Comparison of ENCODE assay signal across 9 mouse cellular contexts in the genomic region with DNA sequence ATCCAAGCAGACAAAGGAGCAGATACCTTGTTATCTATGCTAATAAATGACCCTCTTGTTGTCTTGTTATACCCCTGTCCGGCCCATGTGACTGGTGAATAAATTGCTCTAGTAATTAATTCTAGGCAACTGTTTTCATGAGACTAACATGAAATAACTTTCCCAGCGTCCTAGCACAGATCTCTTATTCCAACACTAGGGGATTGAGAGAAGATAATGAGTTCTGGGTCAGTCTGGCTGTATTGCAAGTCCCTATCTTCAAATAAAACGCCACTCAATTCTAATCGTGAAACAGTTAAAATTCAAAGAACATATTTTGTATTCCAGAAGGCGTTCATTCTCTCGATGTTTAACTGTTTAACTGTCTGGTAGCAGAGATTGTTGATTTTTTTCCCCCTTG. TPM values are rescaled to one million over a fixed set of nuclear protein-coding genes. Genes with fewer than 3 reads are reported as not detected.
A peak's percentile ranks its signal among the peaks of the same experiment; 100 is the strongest.
DNase-seq lines count a peak whose midpoint lies in the region; ATAC-seq and TF ChIP-seq lines count a peak whose summit lies in the region.
"Had no signal": no experiment of that assay in that cellular context is flagged by ENCODE, and none has a peak within 500 bp of the region (broad histone marks: within the 10 kb centered on the region; RNA-seq: fewer than 3 reads in every experiment).

No protein-coding gene starts in this region.

- WGBS in heart, adult 2 months, result 37% methylated on average over 6 of the region's 6 CpGs
- WGBS in spleen, adult 2 months, result 44% methylated on average over 6 of the region's 6 CpGs
- 41% methylated on average over 6 of the region's 6 CpGs for WGBS in liver, embryonic 14.5 days (ENCODE audit: insufficient replicate concordance)

- no peaks in the 10 kb centered on the region for H3K36me3 ChIP-seq in heart, adult 2 months (ENCODE audit: control insufficient read depth, insufficient read depth, low read length)
- no peaks in the 10 kb centered on the region for H3K36me3 ChIP-seq in spleen, adult 2 months (ENCODE audit: control insufficient read depth, insufficient read depth, low read length)
- H3K36me3 ChIP-seq in liver, embryonic 14.5 days (replicated peaks; ENCODE audit: control insufficient read depth, insufficient read depth, low read depth), result no peaks in the 10 kb centered on the region

- no peaks in the 10 kb centered on the region for H3K27me3 ChIP-seq in heart, adult 2 months (ENCODE audit: control insufficient read depth, insufficient read depth, low read length)
- no peaks in the 10 kb centered on the region for H3K27me3 ChIP-seq in spleen, adult 2 months (ENCODE audit: control insufficient read depth, insufficient read depth, low read length)
- no peaks in the 10 kb centered on the region for H3K27me3 ChIP-seq in liver, embryonic 14.5 days (ENCODE audit: control insufficient read depth, insufficient read depth, low read length)
- H3K27me3 ChIP-seq: CH12.LX had no signal

- no peak for TF ChIP-seq EP300 in heart, adult 2 months (IDR thresholded peaks at IDR 0.05; ENCODE audit: insufficient read depth, low read depth, low read length)
- TF ChIP-seq EP300 in liver, embryonic 14.5 days (IDR thresholded peaks at IDR 0.05; ENCODE audit: low read depth), result no peak

- H3K4me1 ChIP-seq in heart, adult 2 months (ENCODE audit: control insufficient read depth, insufficient read depth, low read length), result no peaks in the 10 kb centered on the region
- H3K4me1 ChIP-seq in spleen, adult 2 months (ENCODE audit: control insufficient read depth, insufficient read depth, insufficient read length), result no peaks in the 10 kb centered on the region
- H3K4me1 ChIP-seq in liver, embryonic 14.5 days (replicated peaks; ENCODE audit: control insufficient read depth in 2 of 2, insufficient read depth in 2 of 2, low read length in 1 of 2), result peaks cover 0 to 3% of the 10 kb centered on the region in 2 experiments; a peak in 2 of 4 replicates

- no peak overlapping the region for H3K9ac ChIP-seq in heart, adult 2 months (ENCODE audit: low read depth, low read length)
- H3K9ac ChIP-seq in liver, embryonic 14.5 days (replicated peaks), result no peak overlapping the region

- DNase-seq in heart, adult 2 months, result no peak
- no peak for DNase-seq in heart, postnatal 4 days
- DNase-seq in spleen, adult 2 months (ENCODE audit: low read depth in 1 of 2, low spot score in 2 of 2), result no peak
- no peak for DNase-seq in spleen, postnatal 36 days (ENCODE audit: low spot score in 2 of 2)
- DNase-seq in liver, embryonic 14.5 days (ENCODE audit: low read depth in 3 of 3, low spot score in 3 of 3), result no peak
- DNase-seq in adrenal gland, adult 8-10 months, result no peak
- DNase-seq in c-Kit-positive CD71-positive TER-119-positive erythroid progenitor cells, embryonic 14.5 days (ENCODE audit: low spot score), result no peak
- no peak for DNase-seq in ovary, postnatal 14 days (ENCODE audit: low spot score)

- H3K27ac ChIP-seq in heart, adult 2 months, result peak overlapping the region; percentile 98
- no peak overlapping the region for H3K27ac ChIP-seq in spleen, adult 2 months (ENCODE audit: insufficient read depth, low read length)
- no peak overlapping the region for H3K27ac ChIP-seq in liver, embryonic 14.5 days

- no peak for ATAC-seq in liver, embryonic 14.5 days (ENCODE audit: insufficient read depth)

- no peaks in the 10 kb centered on the region for H3K79me2 ChIP-seq in heart, adult 2 months (replicated peaks; ENCODE audit: control insufficient read depth, insufficient read depth, low read length)

- H3K9me3 ChIP-seq in liver, embryonic 14.5 days (ENCODE audit: control insufficient read depth, low read length), result no peaks in the 10 kb centered on the region

- no peak for TF ChIP-seq POLR2A in heart, adult 2 months (IDR thresholded peaks at IDR 0.05; ENCODE audit: insufficient read depth, low read depth, low read length)
- TF ChIP-seq POLR2A in spleen, adult 2 months (IDR thresholded peaks at IDR 0.05; ENCODE audit: low read depth, low read length), result no peak

- intact Hi-C loops in heart, adult 2 months (cut with DNase I), result no loop called here

- peak overlapping the region; percentile 82 for H3K4me2 ChIP-seq in liver, embryonic 14.5 days (ENCODE audit: low read depth)

- peak overlapping the region; percentile 55 for H3K4me3 ChIP-seq in heart, adult 2 months
- peak overlapping the region; percentile 76; the same call in 1 of the 2 replicates for H3K4me3 ChIP-seq in spleen, adult 2 months (ENCODE audit: extremely low read depth, insufficient read depth, insufficient read length)
- peak overlapping the region in 1 of 2 experiments; percentile 73; a peak in 2 of 4 replicates for H3K4me3 ChIP-seq in liver, embryonic 14.5 days (ENCODE audit: insufficient read depth in 1 of 2, low read depth in 2 of 2, low read length in 2 of 2)

- no peak for TF ChIP-seq CTCF in heart, adult 2 months (IDR thresholded peaks at IDR 0.05)
- no peak for TF ChIP-seq CTCF in spleen, adult 2 months (IDR thresholded peaks at IDR 0.05; ENCODE audit: extremely low read depth, insufficient read depth, insufficient read length, insufficient replicate concordance)
- TF ChIP-seq CTCF in liver, embryonic 14.5 days (IDR thresholded peaks at IDR 0.05; ENCODE audit: low read depth), result no peak

RNA-seq across cellular contexts. Expression of gene Atg4c, which starts 0.5 kb away (rescaled TPM):
- total RNA-seq in heart, adult 2 months (2021), result 1 to 10 TPM; 6.3 to 6.7 TPM
- 1.8 and 3.8 TPM in 2 replicates for polyA plus RNA-seq in heart, adult 2 months (2012; rRNA removed)
- total RNA-seq in heart, postnatal 4 days (2021), result 1 to 10 TPM; 5.3 to 5.5 TPM
- 1.2 and 1.7 TPM in 2 replicates for polyA plus RNA-seq in spleen, adult 2 months (2012; rRNA removed)
- 1.6 and 2.3 TPM in 2 replicates for polyA plus RNA-seq in liver, embryonic 14.5 days (2012; rRNA removed)
- 3.7 and 3.9 TPM in 2 replicates for polyA plus RNA-seq in liver, embryonic 14.5 days (2014; fragmentation: Nextera tagmentation; extraction: Ambion mirVana)
- 10 to 100 TPM; 17.1 to 21.4 (median 19.4) TPM for total RNA-seq in adrenal gland, adult 8-10 months (2022)
- total RNA-seq: CH12.LX had no signal
